Mouse (Mus musculus) lung, embryonic 16.5 days (tissue): ENCODE results near the gene Vps9d1. TPM values are rescaled to one million over a fixed set of nuclear protein-coding genes. Genes with fewer than 3 reads are reported as not detected.
A peak's percentile ranks its signal among the peaks of the same experiment; 100 is the strongest.

Experiments used
- ATAC-seq: fragments of 200-750 bp; cut with Nextera tagmentation; 2 replicates; pipeline ENCODE4 v1.8.0; 2017; ENCODE audit warnings: low read depth, mild to moderate bottlenecking, moderate library complexity
- H3K27ac ChIP-seq: fragments of 300-500 bp; sonication (generic); 2 replicates; pipeline ENCODE4 v1.5.1; 2014; ENCODE audit warnings: mild to moderate bottlenecking, control low read depth, low read length
- H3K27me3 ChIP-seq: fragments of 300-500 bp; sonication (generic); 2 replicates; pipeline ENCODE4 v1.6.1; 2014; ENCODE audit warnings: low read depth, low read length, mixed read lengths; ENCODE audit not compliant: control insufficient read depth, insufficient read depth
- H3K36me3 ChIP-seq: fragments of 300-500 bp; sonication (generic); 2 replicates; pipeline ENCODE4 v1.6.1; 2014; ENCODE audit warnings: low read length; ENCODE audit not compliant: control insufficient read depth, insufficient read depth
- H3K4me1 ChIP-seq: fragments of 300-500 bp; sonication (generic); replicated peaks from 2 replicates; pipeline ENCODE4 v1.6.1; 2014; ENCODE audit warnings: low read length, mixed read lengths; ENCODE audit not compliant: control insufficient read depth, insufficient read depth
- H3K4me2 ChIP-seq: fragments of 300-500 bp; sonication (generic); 2 replicates; pipeline ENCODE4 v1.6.1; 2014; ENCODE audit warnings: low read depth, low read length, control low read depth
- H3K4me3 ChIP-seq: fragments of 300-500 bp; sonication (generic); 2 replicates; pipeline ENCODE4 v1.5.1; 2014; ENCODE audit warnings: mild to moderate bottlenecking, low read length, control low read depth
- H3K9ac ChIP-seq: fragments of 300-500 bp; sonication (generic); 2 replicates; pipeline ENCODE4 v1.6.1; 2014; ENCODE audit warnings: low read length, control low read depth
- H3K9me3 ChIP-seq: fragments of 300-500 bp; sonication (generic); 2 replicates; pipeline ENCODE4 v1.6.1; 2016; ENCODE audit warnings: low read length; ENCODE audit not compliant: control insufficient read depth
- WGBS: fragments of 180-500 bp; shearing (Covaris S2); extraction: QIAGEN DNeasy Blood & Tissue Kit; methylation state at CpG from one replicate; pipeline ENCODE4 v1.1.7; 2014; 5-methylcytosine and 5-hydroxymethylcytosine counted together
- polyA plus RNA-seq: library from polyadenylated mRNA; unstranded; fragments of >200 nt; fragmentation: Nextera tagmentation; extraction: Ambion mirVana; gene quantifications from 2 replicates; pipeline ENCODE4 v1.2.1, GENCODE M21; 2015

Vps9d1 gene
- polyA plus RNA-seq, 1 experiment from 2014 or later = 23.2 TPM

DNA sequence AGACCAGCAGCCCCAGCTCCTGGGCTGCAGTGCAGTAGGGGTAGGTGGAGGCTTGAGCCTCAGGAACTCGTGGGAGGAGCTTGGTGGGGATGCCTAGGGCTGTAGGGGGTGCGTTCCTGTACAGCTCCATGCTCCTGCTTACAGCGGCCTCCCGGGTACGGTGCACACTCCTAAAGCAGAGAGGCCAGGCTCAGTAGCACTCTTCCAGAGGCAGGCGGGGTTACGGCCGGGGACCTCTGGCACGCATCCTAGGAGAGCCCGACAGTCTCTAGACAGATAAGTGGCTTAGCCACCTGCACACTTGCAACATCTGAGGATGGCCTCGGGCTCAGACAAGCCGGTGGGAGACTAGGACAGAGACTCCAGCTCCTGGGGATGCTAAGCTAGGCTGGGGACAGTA is 8.6 kb downstream of the Vps9d1 start:
- H3K36me3 ChIP-seq = peaks cover 21% of the 10 kb centered on the region

GRCm38 (mm10) chr8:123244382-123244781 is 9.8 kb downstream of the Vps9d1 start:
- 90% methylated on average over 4 of the region's 4 CpGs for WGBS

More for the DNA sequence above, 8.6 kb downstream of the Vps9d1 start:
- no peak overlapping the region for H3K4me2 ChIP-seq
- ATAC-seq = no peak
- H3K9ac ChIP-seq = no peak overlapping the region
- WGBS = 76% methylated on average over 12 of the region's 12 CpGs
- no peaks in the 10 kb centered on the region for H3K27me3 ChIP-seq
- H3K4me1 ChIP-seq = no peaks in the 10 kb centered on the region
- H3K9me3 ChIP-seq = no peaks in the 10 kb centered on the region
- no peak overlapping the region for H3K27ac ChIP-seq
- no peak overlapping the region for H3K4me3 ChIP-seq

DNA sequence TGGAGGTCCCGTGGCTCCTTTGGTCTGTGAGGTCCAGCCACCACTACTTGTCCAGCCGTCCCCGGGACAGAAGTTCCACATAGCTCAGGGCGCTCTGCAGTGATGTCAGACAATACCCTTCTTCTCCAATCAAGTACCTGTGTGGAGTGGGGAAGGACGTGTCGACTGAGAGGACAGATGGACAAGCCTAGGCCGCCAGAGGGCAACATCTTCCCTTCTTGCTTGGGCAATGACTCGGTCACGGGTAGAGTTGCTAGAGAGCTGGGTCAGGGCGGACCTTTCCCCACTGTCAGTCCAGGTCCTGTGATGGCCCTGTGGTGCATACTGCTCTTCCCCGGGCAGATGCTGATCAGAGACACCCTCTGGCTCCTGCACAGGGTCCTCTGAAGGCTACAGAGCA is 11.1 kb downstream of the Vps9d1 start:
- Histone ChIP-seq H3K9ac (no peak overlapping the region), H3K27me3 (no peaks in the 10 kb centered on the region), H3K4me2 (no peak overlapping the region), H3K9me3 (no peaks in the 10 kb centered on the region), H3K27ac (no peak overlapping the region), H3K4me3 (no peak overlapping the region), H3K36me3 (peaks cover 18% of the 10 kb centered on the region), H3K4me1 (no peaks in the 10 kb centered on the region)
- no peak for ATAC-seq
- WGBS = 65% methylated on average over 11 of the region's 11 CpGs

More at GRCm38 (mm10) chr8:123244382-123244781, 9.8 kb downstream of the Vps9d1 start:
- Histone ChIP-seq H3K27me3 (no peaks in the 10 kb centered on the region), H3K9me3 (no peaks in the 10 kb centered on the region), H3K4me2 (no peak overlapping the region), H3K27ac (no peak overlapping the region), H3K4me1 (no peaks in the 10 kb centered on the region), H3K4me3 (no peak overlapping the region), H3K9ac (no peak overlapping the region), H3K36me3 (peaks cover 21% of the 10 kb centered on the region)
- no peak for ATAC-seq

DNA sequence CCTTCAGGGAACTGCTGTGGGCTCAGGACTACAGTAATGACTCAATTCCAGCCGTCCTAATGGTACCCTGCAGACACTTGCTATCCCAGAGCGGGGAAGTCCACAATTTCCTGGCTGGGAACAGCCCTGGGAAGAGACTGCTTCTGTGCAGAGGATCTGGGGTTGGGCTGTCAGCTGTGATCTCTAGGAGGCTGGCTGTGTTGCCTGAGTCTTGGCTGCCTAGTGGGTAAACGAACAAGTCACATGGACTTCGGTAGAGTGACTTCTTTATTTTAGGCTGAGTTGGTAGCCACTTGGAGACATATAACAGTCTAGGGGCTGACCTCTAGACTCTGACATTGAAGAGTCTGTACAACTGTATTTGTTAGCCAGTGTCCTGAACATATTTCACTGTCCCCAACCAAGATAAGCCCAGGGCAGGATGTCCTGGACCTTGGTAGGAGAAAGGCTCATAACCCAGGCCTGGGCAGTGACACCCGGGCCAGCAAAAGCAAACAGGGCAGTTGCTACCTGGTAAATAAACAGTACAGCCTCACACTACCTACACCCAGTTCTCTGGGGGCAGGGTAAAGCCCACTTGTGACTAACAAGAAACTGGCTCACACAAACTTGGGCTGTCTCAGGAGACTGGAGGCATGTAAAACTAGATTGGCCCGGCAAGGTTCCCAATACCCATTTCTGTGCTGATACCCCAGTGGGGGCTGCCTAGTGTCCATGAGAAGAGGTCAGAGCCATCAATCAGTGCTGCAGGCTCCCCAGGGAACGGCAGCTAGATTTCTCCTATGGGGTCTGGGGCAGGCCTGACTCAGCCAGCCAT is 11.8 kb downstream of the Vps9d1 start:
- no peaks in the 10 kb centered on the region for H3K4me1 ChIP-seq
- no peak overlapping the region for H3K4me3 ChIP-seq
- H3K9me3 ChIP-seq = no peaks in the 10 kb centered on the region
- no peak overlapping the region for H3K4me2 ChIP-seq
- ATAC-seq = no peak
- no peak overlapping the region for H3K9ac ChIP-seq
- H3K36me3 ChIP-seq = peaks cover 13% of the 10 kb centered on the region
- H3K27me3 ChIP-seq = no peaks in the 10 kb centered on the region
- no peak overlapping the region for H3K27ac ChIP-seq
- 70% methylated on average over 7 of the region's 7 CpGs for WGBS

- 80% methylated on average over 10 of the region's 10 CpGs for WGBS
- no peak overlapping the region for H3K4me3 ChIP-seq
Observed at GRCm38 (mm10) chr8:123239398-123239797, 14.8 kb downstream of the Vps9d1 start.

DNA sequence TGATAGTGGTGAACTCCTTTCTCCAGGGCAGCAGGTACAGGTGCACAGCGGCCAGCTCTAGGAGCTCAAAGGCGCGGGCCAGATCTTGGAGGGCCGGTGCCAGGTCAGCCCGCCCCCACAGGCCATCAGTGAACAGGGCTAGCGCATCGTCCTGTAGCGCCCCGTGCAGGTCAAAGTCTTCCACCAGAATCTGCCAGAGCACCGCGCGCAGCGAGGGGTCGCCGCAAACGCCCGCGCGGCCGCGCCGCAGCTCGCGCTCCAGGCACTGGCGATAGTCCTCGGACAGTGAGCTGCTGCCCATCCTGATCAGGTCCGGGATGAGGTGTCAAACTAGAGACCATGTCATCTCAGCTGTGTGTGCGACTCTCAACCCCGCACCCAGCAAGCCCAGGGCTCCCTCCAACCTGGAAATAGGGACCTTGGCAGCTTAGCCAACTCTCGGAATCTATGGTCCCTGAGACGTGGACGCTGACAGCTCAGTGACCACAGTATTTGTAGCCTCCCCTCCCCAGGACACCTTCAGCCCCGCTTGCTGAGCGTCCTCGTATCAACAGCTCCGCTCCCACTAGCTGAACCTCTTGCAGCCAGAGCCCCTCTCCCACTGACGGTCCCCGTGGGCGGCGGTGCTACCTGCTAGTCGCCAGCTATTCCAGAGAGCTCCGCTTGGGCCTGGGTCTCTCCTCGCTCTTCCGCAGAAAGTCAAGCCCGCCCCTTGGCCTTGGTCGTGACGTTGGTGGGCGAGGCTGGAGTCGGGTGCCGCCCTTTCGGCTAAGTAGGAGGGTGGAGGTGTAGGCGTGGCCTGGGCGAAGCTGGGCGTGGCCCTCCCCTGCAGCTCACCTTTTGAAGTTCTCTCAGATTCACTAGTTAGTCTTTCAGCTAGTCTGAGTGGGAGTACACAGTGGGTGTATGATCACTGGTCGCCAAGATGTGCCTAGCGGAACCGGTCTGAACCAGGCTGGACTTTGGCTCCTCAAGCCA is 18.3 kb downstream of the Vps9d1 start, which contains the start of gene Spata2l:
Spata2l (minus strand) TSS at position 714 of the 978 bp plus-strand sequence.
- ATAC-seq = peak; percentile 92
- H3K27ac ChIP-seq = no peak within 1 kb of the TSS
- H3K4me2 ChIP-seq = peak within 1 kb of the TSS; percentile 91
- H3K36me3 ChIP-seq = no peaks in the 10 kb centered on the region
- H3K9ac ChIP-seq = peak within 1 kb of the TSS; percentile 73
- H3K4me3 ChIP-seq = peak within 1 kb of the TSS; percentile 68
- no peaks in the 10 kb centered on the region for H3K9me3 ChIP-seq
- H3K27me3 ChIP-seq = peaks cover 3% of the 10 kb centered on the region
- WGBS = 1% methylated on average over 57 of the region's 57 CpGs
- H3K4me1 ChIP-seq = peaks cover 8% of the 10 kb centered on the region

More at GRCm38 (mm10) chr8:123239398-123239797, 14.8 kb downstream of the Vps9d1 start:
- no peak for ATAC-seq
- no peaks in the 10 kb centered on the region for H3K27me3 ChIP-seq
- no peak overlapping the region for H3K9ac ChIP-seq
- H3K9me3 ChIP-seq = no peaks in the 10 kb centered on the region
- no peak overlapping the region for H3K27ac ChIP-seq
- H3K4me1 ChIP-seq = peaks cover 8% of the 10 kb centered on the region
- H3K4me2 ChIP-seq = no peak overlapping the region
- H3K36me3 ChIP-seq = no peaks in the 10 kb centered on the region; the same call in none of the 2 replicates

DNA sequence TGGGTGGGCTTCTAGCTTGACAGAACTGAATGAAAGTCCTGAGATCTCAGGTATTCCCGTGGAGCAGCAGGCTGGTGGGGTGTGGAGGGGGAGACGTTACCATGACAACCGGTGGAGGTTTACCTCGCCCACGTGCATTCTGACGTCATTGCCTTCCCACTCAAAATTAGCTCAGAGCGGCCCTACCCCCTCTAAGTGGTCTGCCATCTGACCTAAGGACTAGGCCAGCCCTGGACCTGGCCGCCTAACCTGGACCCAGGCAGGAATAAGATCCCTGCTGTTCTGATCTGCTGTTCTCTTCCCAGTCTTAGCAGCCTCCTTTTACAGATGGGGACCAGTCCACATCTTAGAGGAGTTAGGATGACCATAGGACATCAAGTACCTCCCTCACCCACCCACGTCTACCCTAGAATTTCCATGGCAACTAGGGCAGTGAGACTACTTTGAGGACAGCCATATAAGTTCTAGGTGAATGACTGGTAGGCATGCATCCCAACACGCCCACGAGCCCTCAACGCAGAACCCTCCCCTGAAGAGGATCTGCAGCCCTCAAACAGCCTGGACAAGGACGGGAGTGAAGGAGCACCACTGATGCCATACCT is 19.1 kb downstream of the Vps9d1 start:
- Histone ChIP-seq H3K4me3 (peak overlapping the region; percentile 68), H3K9ac (peak overlapping the region; percentile 73), H3K4me2 (peak overlapping the region; percentile 91), H3K36me3 (no peaks in the 10 kb centered on the region), H3K27ac (no peak overlapping the region), H3K4me1 (peaks cover 8% of the 10 kb centered on the region), H3K9me3 (no peaks in the 10 kb centered on the region), H3K27me3 (peaks cover 3% of the 10 kb centered on the region)
- ATAC-seq = 0 out of 2 replicates have a peak, but pooled peaks have one; percentile 11
- WGBS = 24% methylated on average over 13 of the region's 13 CpGs

GRCm38 (mm10) chr8:123233760-123234159 is 20.4 kb downstream of the Vps9d1 start:
- Histone ChIP-seq H3K4me1 (peaks cover 8% of the 10 kb centered on the region), H3K9ac (no peak overlapping the region), H3K36me3 (no peaks in the 10 kb centered on the region), H3K27me3 (peaks cover 3% of the 10 kb centered on the region), H3K4me2 (no peak overlapping the region), H3K27ac (no peak overlapping the region), H3K4me3 (no peak overlapping the region), H3K9me3 (no peaks in the 10 kb centered on the region)
- ATAC-seq = no peak
- WGBS = 69% methylated on average over 11 of the region's 11 CpGs
